Mouse (Mus musculus): Measurements from ENCODE around the gene Actl7b. TPM values are rescaled to one million over a fixed set of nuclear protein-coding genes. Genes with fewer than 3 reads are reported as not detected.

Gene Actl7b
- polyA plus RNA-seq, 2 experiments: not detected

- WGBS (ENCODE audit: insufficient replicate concordance): 66% methylated on average over 7 of the region's 7 CpGs
- H3K36me3 ChIP-seq (replicated peaks; ENCODE audit: control insufficient read depth, insufficient read depth, low read depth): no peaks in the 10 kb centered on the region
Observed at GRCm38 (mm10) chr4:56696401-56696800, 44.8 kb downstream of the Actl7b start.

More at GRCm38 (mm10) chr4:56696401-56696800, 44.8 kb downstream of the Actl7b start:
- Histone ChIP-seq H3K4me1 (replicated peaks; ENCODE audit: control insufficient read depth in 2 of 2, insufficient read depth in 2 of 2, low read length in 1 of 2) (no peaks in the 10 kb centered on the region), H3K9ac (replicated peaks) (no peak overlapping the region), H3K4me2 (ENCODE audit: low read depth) (no peak overlapping the region), H3K4me3 (ENCODE audit: insufficient read depth in 1 of 2, low read depth in 2 of 2, low read length in 2 of 2) (no peak overlapping the region), H3K27me3 (ENCODE audit: control insufficient read depth, insufficient read depth, low read length) (no peaks in the 10 kb centered on the region), H3K9me3 (ENCODE audit: control insufficient read depth, low read length) (no peaks in the 10 kb centered on the region), H3K27ac (no peak overlapping the region)
- TF ChIP-seq EP300 (IDR thresholded peaks at IDR 0.05; ENCODE audit: low read depth): no peak
- no peak for TF ChIP-seq CTCF (IDR thresholded peaks at IDR 0.05; ENCODE audit: low read depth)
- ATAC-seq (ENCODE audit: insufficient read depth) (no peak), DNase-seq (ENCODE audit: low read depth in 3 of 3, low spot score in 3 of 3) (no peak)

Other genes with a start within 250 kb of the Actl7b start
- gene Gm26657, start 1.4 kb downstream of the Actl7b start, polyA plus RNA-seq (2012; rRNA removed): not detected in 2 replicates
- gene Gm26657, start 1.4 kb downstream of the Actl7b start, polyA plus RNA-seq (2014; fragmentation: Nextera tagmentation; extraction: Ambion mirVana): not detected in 2 replicates
- gene Actl7a, start 2.0 kb upstream of the Actl7b start, polyA plus RNA-seq (2012; rRNA removed): not detected in 2 replicates
- not detected in 2 replicates for gene Actl7a, start 2.0 kb upstream of the Actl7b start, polyA plus RNA-seq (2014; fragmentation: Nextera tagmentation; extraction: Ambion mirVana)
- gene Elp1, start 60.9 kb upstream of the Actl7b start, polyA plus RNA-seq (2012; rRNA removed): 10.1 and 11.8 TPM in 2 replicates
- gene Elp1, start 60.9 kb upstream of the Actl7b start, polyA plus RNA-seq (2014; fragmentation: Nextera tagmentation; extraction: Ambion mirVana): 13.4 and 15.0 TPM in 2 replicates
- gene Fam206a, start 60.9 kb upstream of the Actl7b start, polyA plus RNA-seq (2012; rRNA removed): 2.3 and 2.8 TPM in 2 replicates
- 5.6 and 6.0 TPM in 2 replicates for gene Fam206a, start 60.9 kb upstream of the Actl7b start, polyA plus RNA-seq (2014; fragmentation: Nextera tagmentation; extraction: Ambion mirVana)
- gene Ctnnal1, start 123.7 kb upstream of the Actl7b start, polyA plus RNA-seq (2012; rRNA removed): 2.9 and 4.8 TPM in 2 replicates
- 8.2 and 9.0 TPM in 2 replicates for gene Ctnnal1, start 123.7 kb upstream of the Actl7b start, polyA plus RNA-seq (2014; fragmentation: Nextera tagmentation; extraction: Ambion mirVana)
- gene Tmem245, start 206.0 kb upstream of the Actl7b start, polyA plus RNA-seq (2012; rRNA removed): 2.0 and 2.1 TPM in 2 replicates
- 1.4 TPM in 2 replicates for gene Tmem245, start 206.0 kb upstream of the Actl7b start, polyA plus RNA-seq (2014; fragmentation: Nextera tagmentation; extraction: Ambion mirVana)
- gene Frrs1l, start 248.9 kb upstream of the Actl7b start, polyA plus RNA-seq (2012; rRNA removed): under 0.01 and 0.01 TPM in 2 replicates
- not detected in 2 replicates for gene Frrs1l, start 248.9 kb upstream of the Actl7b start, polyA plus RNA-seq (2014; fragmentation: Nextera tagmentation; extraction: Ambion mirVana)